Mouse (Mus musculus) stomach, postnatal 0 days (tissue): ENCODE measurements around the gene Serping1. TPM values are rescaled to one million over a fixed set of nuclear protein-coding genes. Genes with fewer than 3 reads are reported as not detected.

Experiments
- ATAC-seq: fragments of 200-750 bp; cut with Nextera tagmentation; 2 replicates; pipeline ENCODE4 v1.8.0; 2017; ENCODE audit not compliant: low FRiP score, low TSS enrichment
- DNase-seq: peaks from one replicate; pipeline ENCODE4 v3.0.0-alpha.2; 2016; ENCODE audit warnings: low spot score
- H3K27ac ChIP-seq: fragments of 300-500 bp; sonication (generic); replicated peaks from 2 replicates; pipeline ENCODE4 v1.5.1; 2014; ENCODE audit warnings: mild to moderate bottlenecking, control low read depth
- H3K27me3 ChIP-seq: fragments of 300-500 bp; sonication (generic); 2 replicates; pipeline ENCODE4 v1.6.1; 2014; ENCODE audit warnings: low read length; ENCODE audit not compliant: control insufficient read depth, insufficient read depth
- H3K36me3 ChIP-seq: fragments of 300-500 bp; sonication (generic); 2 replicates; pipeline ENCODE4 v1.6.1; 2014; ENCODE audit warnings: low read length, mixed read lengths; ENCODE audit not compliant: control insufficient read depth, insufficient read depth
- H3K4me1 ChIP-seq: fragments of 300-500 bp; sonication (generic); replicated peaks from 2 replicates; pipeline ENCODE4 v1.6.1; 2014; ENCODE audit warnings: antibody characterized with exemption; ENCODE audit not compliant: control insufficient read depth, insufficient read depth
- H3K4me2 ChIP-seq: fragments of 300-500 bp; sonication (generic); replicated peaks from 2 replicates; pipeline ENCODE4 v1.6.1; 2014; ENCODE audit warnings: low read depth, mild to moderate bottlenecking, control low read depth, moderate library complexity
- H3K4me3 ChIP-seq: fragments of 300-500 bp; sonication (generic); 2 replicates; pipeline ENCODE4 v1.5.1; 2014; ENCODE audit warnings: low read depth, low read length, control low read depth
- H3K9ac ChIP-seq: fragments of 300-500 bp; sonication (generic); 2 replicates; pipeline ENCODE4 v1.6.1; 2014; ENCODE audit warnings: mild to moderate bottlenecking, low read length, control low read depth, mixed read lengths
- H3K9me3 ChIP-seq: fragments of 300-500 bp; sonication (generic); 2 replicates; pipeline ENCODE4 v1.6.1; 2016; ENCODE audit warnings: low read length; ENCODE audit not compliant: control insufficient read depth
- CTCF ChIP-seq: IDR thresholded peaks from 2 replicates; pipeline ENCODE4 v1.5.1; 2016; ENCODE audit warnings: antibody characterized with exemption, low read depth, mild to moderate bottlenecking, moderate library complexity
- EP300 ChIP-seq: optimal IDR thresholded peaks from 2 replicates; pipeline ENCODE3; 2016; ENCODE audit warnings: antibody characterized with exemption
- whole genome bisulfite sequencing: fragments of 180-500 bp; shearing (Covaris S2); extraction: QIAGEN DNeasy Blood & Tissue Kit; methylation state at CpG from one replicate; pipeline ENCODE4 v1.1.7; 2014; 5-methylcytosine and 5-hydroxymethylcytosine counted together
- polyA plus RNA-seq: library from polyadenylated mRNA; unstranded; fragments of >200 nt; fragmentation: Nextera tagmentation; extraction: Ambion mirVana; gene quantifications from 2 replicates; pipeline ENCODE4 v1.2.1, GENCODE M21; 2015

The Serping1 gene
- polyA plus RNA-seq, 1 experiment from 2014 or later = 103 TPM

DNA sequence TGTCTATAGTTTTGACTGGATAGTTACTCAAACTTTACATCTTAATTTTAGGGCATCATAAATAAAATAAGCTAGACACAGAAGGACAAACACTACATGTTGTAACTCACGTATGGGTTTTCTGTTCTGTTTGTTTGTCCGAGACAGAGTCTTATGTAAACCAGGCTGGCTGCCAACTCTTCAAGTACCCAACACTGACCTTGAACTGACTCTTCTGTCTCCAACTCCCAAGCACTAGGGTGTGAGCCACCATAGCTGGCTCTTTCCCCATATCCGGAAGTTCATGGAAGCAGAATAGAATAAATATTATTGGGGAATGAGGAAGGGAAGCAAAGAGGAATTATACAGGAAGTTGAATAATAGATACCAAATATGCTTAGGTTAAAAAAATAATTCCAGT is 17.3 kb upstream of the Serping1 start:
- 42% methylated on average over 3 of the region's 3 CpGs for WGBS
- H3K27ac ChIP-seq = no peak overlapping the region
- H3K9me3 ChIP-seq = no peaks in the 10 kb centered on the region
- H3K4me3 ChIP-seq = no peak overlapping the region
- no peak for TF ChIP-seq EP300
- no peak for TF ChIP-seq CTCF
- H3K36me3 ChIP-seq = no peaks in the 10 kb centered on the region
- ATAC-seq (no peak), DNase-seq (no peak)
- no peaks in the 10 kb centered on the region for H3K27me3 ChIP-seq
- H3K4me1 ChIP-seq = no peaks in the 10 kb centered on the region
- no peak overlapping the region for H3K4me2 ChIP-seq
- H3K9ac ChIP-seq = no peak overlapping the region

DNA sequence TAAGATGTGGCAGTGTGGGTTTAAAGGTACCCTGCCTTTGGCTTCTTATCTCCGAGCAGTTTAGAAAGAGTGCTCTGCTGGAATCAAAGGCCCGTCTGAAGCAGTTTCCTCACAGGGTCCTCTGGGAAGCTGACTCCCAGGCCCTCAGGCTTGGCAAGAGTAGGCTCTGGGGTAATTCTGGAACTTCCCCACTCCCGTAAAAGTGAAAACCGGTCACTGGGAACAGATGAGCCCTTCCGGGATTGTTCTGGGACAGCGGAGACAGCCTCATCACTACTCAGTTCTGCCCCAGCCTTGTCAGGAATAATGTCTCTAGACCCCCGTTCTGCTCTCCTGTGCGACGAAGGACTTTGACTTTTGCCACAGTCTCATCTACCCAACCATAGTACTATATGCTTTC is 15.2 kb upstream of the Serping1 start:
- TF ChIP-seq CTCF = no peak
- TF ChIP-seq EP300 = no peak
- Histone ChIP-seq H3K27me3 (no peaks in the 10 kb centered on the region), H3K4me1 (no peaks in the 10 kb centered on the region), H3K9ac (no peak overlapping the region), H3K36me3 (no peaks in the 10 kb centered on the region), H3K4me3 (no peak overlapping the region), H3K4me2 (no peak overlapping the region), H3K27ac (no peak overlapping the region), H3K9me3 (no peaks in the 10 kb centered on the region)
- ATAC-seq (no peak), DNase-seq (no peak)
- 54% methylated on average over 9 of the region's 9 CpGs for WGBS

DNA sequence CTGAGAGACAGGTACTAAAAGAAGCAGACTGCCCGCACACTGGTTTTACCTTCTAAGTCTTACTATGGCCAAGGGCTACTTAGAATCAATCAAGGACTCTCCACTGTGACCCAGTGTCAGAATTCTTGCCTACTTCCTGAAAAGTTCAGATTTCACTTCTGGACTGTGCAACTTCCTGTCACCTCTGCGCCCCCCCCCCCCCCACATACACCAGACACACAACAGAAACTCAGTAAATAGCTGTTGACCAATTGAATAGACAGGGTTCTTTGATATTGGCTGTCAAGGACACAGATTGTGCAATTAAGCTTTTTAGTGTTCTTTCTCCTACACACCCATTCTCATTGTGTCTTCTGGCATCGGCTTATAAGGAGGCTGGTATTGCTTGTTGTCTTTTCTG is 13.1 kb upstream of the Serping1 start:
- ATAC-seq (no peak), DNase-seq (no peak)
- H3K4me1 ChIP-seq = peaks cover 4% of the 10 kb centered on the region; the same call in 1 of the 2 replicates
- WGBS = 62% methylated on average over 3 of the region's 3 CpGs
- H3K4me2 ChIP-seq = no peak overlapping the region
- no peak overlapping the region for H3K4me3 ChIP-seq
- H3K27me3 ChIP-seq = no peaks in the 10 kb centered on the region
- no peaks in the 10 kb centered on the region for H3K36me3 ChIP-seq
- H3K9ac ChIP-seq = no peak overlapping the region
- TF ChIP-seq CTCF (no peak), EP300 (no peak)
- no peak overlapping the region for H3K27ac ChIP-seq
- no peaks in the 10 kb centered on the region for H3K9me3 ChIP-seq

DNA sequence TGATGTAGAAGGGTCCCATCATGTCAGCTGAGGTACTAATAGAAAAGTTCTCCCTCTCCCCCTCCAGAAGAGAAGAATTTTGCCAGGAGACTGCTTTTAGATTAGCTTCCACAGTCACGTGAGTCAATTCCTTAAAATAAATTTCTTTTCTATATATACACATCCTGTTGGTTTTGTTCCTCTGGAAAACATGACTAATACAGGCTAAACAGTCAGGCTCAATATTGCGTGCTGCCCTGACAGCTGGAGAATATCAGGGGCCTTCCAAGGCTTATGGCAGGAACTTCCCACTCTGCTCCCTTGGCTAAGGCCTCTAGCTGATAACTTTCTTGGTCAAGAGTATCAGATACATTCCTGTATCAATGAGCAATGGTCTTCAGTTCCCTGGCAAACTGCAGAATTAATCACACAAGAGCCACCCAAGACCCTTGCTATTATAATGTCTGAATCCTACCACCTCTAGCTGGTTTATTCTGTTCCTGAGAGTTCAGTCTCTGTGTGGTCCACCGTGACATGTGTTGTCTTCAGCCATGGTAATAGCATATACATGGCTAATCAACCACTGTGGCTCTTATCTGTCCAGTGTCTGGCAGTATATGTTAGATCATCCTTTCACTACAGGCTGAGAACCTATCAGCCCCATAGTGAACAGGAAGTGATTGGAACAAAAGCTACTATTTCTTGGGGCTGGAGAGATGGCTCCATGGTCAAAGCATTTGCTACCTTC is 8.8 kb upstream of the Serping1 start:
- Histone ChIP-seq H3K9me3 (no peaks in the 10 kb centered on the region), H3K9ac (no peak overlapping the region), H3K4me1 (peaks cover 4% of the 10 kb centered on the region; the same call in 1 of the 2 replicates), H3K4me2 (no peak overlapping the region), H3K36me3 (no peaks in the 10 kb centered on the region), H3K27me3 (no peaks in the 10 kb centered on the region), H3K4me3 (no peak overlapping the region), H3K27ac (peak overlapping the region; percentile 67)
- TF ChIP-seq CTCF (no peak), EP300 (no peak)
- DNase-seq (no peak), ATAC-seq (peak; percentile 87)
- 41% methylated on average over 3 of the region's 3 CpGs for WGBS

DNA sequence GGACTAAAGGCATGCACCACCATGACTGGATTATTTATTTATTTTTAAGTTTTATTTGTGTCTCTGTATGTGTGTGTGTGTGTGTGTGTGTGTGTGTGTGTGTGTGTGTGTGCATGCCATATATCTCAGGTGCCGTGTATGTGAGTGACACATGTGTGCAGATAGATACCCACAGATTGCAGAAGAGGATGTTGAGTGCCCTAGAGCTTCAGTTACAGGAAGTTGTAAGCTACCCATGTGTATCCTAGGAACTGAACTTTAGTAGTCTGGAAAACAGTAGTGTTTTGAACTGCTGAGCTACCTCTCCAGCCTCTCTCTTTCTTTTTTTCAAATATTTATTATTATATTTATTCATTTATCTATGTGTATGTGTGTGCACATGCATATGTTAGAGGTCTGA is 8.1 kb upstream of the Serping1 start:
- Histone ChIP-seq H3K4me3 (no peak overlapping the region), H3K27ac (peak overlapping the region; percentile 67), H3K9me3 (no peaks in the 10 kb centered on the region), H3K4me1 (peaks cover 4% of the 10 kb centered on the region; the same call in 1 of the 2 replicates), H3K36me3 (no peaks in the 10 kb centered on the region), H3K27me3 (no peaks in the 10 kb centered on the region), H3K9ac (no peak overlapping the region), H3K4me2 (no peak overlapping the region)
- WGBS = 72% methylated on average over 1 of the region's 1 CpGs
- DNase-seq (no peak), ATAC-seq (no peak)
- TF ChIP-seq CTCF (no peak), EP300 (no peak)

DNA sequence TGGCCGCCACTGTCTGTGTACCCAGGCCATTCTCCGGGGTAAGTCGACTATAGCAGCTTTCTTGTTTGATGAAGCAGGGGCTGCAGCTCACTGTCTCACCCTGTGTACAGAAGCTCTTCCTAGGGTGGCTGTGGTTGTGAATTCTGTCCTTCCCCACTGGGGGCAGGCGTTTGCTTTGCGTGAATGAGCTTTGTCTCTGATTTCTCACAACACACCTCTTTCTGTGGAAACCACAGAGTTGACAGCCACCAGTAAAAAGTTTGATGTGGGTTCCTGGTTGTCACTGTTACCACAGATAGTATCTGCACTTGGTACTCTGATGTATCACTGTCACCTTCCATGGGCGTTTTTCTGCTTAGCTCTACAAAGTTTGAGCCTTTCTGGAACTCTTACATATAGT is 4.0 kb upstream of the Serping1 start:
- peaks cover 3% of the 10 kb centered on the region; the same call in 1 of the 2 replicates for H3K4me1 ChIP-seq
- H3K36me3 ChIP-seq = no peaks in the 10 kb centered on the region
- H3K4me3 ChIP-seq = no peak overlapping the region
- WGBS = 46% methylated on average over 6 of the region's 6 CpGs
- no peak overlapping the region for H3K4me2 ChIP-seq
- ATAC-seq = no peak
- no peaks in the 10 kb centered on the region for H3K27me3 ChIP-seq
- H3K9me3 ChIP-seq = no peaks in the 10 kb centered on the region
- no peak for DNase-seq
- TF ChIP-seq CTCF = peak; percentile 61
- no peak for TF ChIP-seq EP300
- H3K27ac ChIP-seq = no peak overlapping the region
- no peak overlapping the region for H3K9ac ChIP-seq
